Mouse (Mus musculus) E14TG2a.4 (cell line): ENCODE measurements around the gene Trex2.

Experiments used
- H3K27me3 ChIP-seq: 2 replicates; pipeline ENCODE4 v1.6.1; 2014; ENCODE audit warnings: low read length, control low read depth; ENCODE audit not compliant: insufficient read depth
- H3K36me3 ChIP-seq: 2 replicates; pipeline ENCODE4 v1.6.1; 2014; ENCODE audit warnings: low read length, control low read depth; ENCODE audit not compliant: insufficient read depth
- H3K4me1 ChIP-seq: replicated peaks from 2 replicates; pipeline ENCODE4 v1.6.1; 2014; ENCODE audit warnings: low read depth, low read length, control low read depth
- H3K4me3 ChIP-seq: replicated peaks from 2 replicates; pipeline ENCODE4 v1.5.1; 2014; ENCODE audit warnings: mild to moderate bottlenecking, low read length
- H3K9me3 ChIP-seq: 2 replicates; pipeline ENCODE4 v1.6.1; 2014; ENCODE audit warnings: low read length, control low read depth
- CTCF ChIP-seq: conservative IDR thresholded peaks from 2 replicates; pipeline ENCODE4 v1.5.1; 2014; ENCODE audit warnings: low read length
- NANOG ChIP-seq: IDR thresholded peaks from 2 replicates; pipeline ENCODE4 v1.6.1; 2014; ENCODE audit warnings: borderline replicate concordance, low read length, mixed read lengths
- POU5F1 ChIP-seq: IDR thresholded peaks from 2 replicates; pipeline ENCODE4 v1.6.1; 2014; ENCODE audit warnings: low read length, borderline replicate concordance

Trex2 gene

GRCm38 (mm10) chrX:73435252-73435651, at the start of gene Trex2:
Gene Trex2 (minus strand): TSS chrX:73435344.
- H3K9me3 ChIP-seq, result no peaks in the 10 kb centered on the region
- H3K27me3 ChIP-seq, result peaks cover 7% of the 10 kb centered on the region; the same call in 1 of the 2 replicates
- TF ChIP-seq POU5F1 (no peak), NANOG (no peak), CTCF (no peak)
- H3K36me3 ChIP-seq, result peaks cover 17% of the 10 kb centered on the region; the same call in 1 of the 2 replicates
- H3K4me3 ChIP-seq, result peak within 1 kb of the TSS; percentile 35; the same call in 1 of the 2 replicates
- H3K4me1 ChIP-seq, result no peaks in the 10 kb centered on the region; the same call in 1 of the 2 replicates

- no peaks in the 10 kb centered on the region for H3K36me3 ChIP-seq
- H3K27me3 ChIP-seq, result peaks cover 36% of the 10 kb centered on the region
- H3K4me3 ChIP-seq, result no peak overlapping the region
- no peaks in the 10 kb centered on the region for H3K4me1 ChIP-seq
- no peaks in the 10 kb centered on the region for H3K9me3 ChIP-seq
- TF ChIP-seq NANOG (no peak), CTCF (no peak), POU5F1 (no peak)
Measured at GRCm38 (mm10) chrX:73484870-73485269, 49.7 kb upstream of the Trex2 start.

GRCm38 (mm10) chrX:73484076-73484475, 48.9 kb upstream of the Trex2 start:
- peaks cover 36% of the 10 kb centered on the region for H3K27me3 ChIP-seq
- no peaks in the 10 kb centered on the region for H3K36me3 ChIP-seq
- H3K4me3 ChIP-seq, result no peak overlapping the region
- TF ChIP-seq CTCF (no peak), POU5F1 (no peak), NANOG (no peak)
- no peaks in the 10 kb centered on the region for H3K4me1 ChIP-seq
- no peaks in the 10 kb centered on the region for H3K9me3 ChIP-seq

GRCm38 (mm10) chrX:73483484-73483810, 48.3 kb upstream of the Trex2 start, which contains the start of gene Bgn:
Gene Bgn (plus strand): TSS chrX:73483602.
- no peak within 1 kb of the TSS for H3K4me3 ChIP-seq
- peaks cover 34% of the 10 kb centered on the region for H3K27me3 ChIP-seq
- no peaks in the 10 kb centered on the region for H3K4me1 ChIP-seq
- no peaks in the 10 kb centered on the region for H3K36me3 ChIP-seq
- TF ChIP-seq CTCF, result no peak
- TF ChIP-seq POU5F1, result no peak
- no peak for TF ChIP-seq NANOG
- no peaks in the 10 kb centered on the region for H3K9me3 ChIP-seq

GRCm38 (mm10) chrX:73482643-73483483, 47.7 kb upstream of the Trex2 start:
- Histone ChIP-seq H3K9me3 (no peaks in the 10 kb centered on the region), H3K36me3 (no peaks in the 10 kb centered on the region), H3K4me3 (no peak overlapping the region), H3K4me1 (no peaks in the 10 kb centered on the region), H3K27me3 (peaks cover 33% of the 10 kb centered on the region)
- TF ChIP-seq NANOG (no peak), CTCF (no peak), POU5F1 (no peak)

GRCm38 (mm10) chrX:73480334-73480733, 45.2 kb upstream of the Trex2 start:
- TF ChIP-seq CTCF, result no peak
- no peak for TF ChIP-seq POU5F1
- TF ChIP-seq NANOG, result no peak
- Histone ChIP-seq H3K36me3 (no peaks in the 10 kb centered on the region), H3K4me1 (no peaks in the 10 kb centered on the region), H3K27me3 (peaks cover 24% of the 10 kb centered on the region), H3K4me3 (no peak overlapping the region), H3K9me3 (no peaks in the 10 kb centered on the region)

- H3K9me3 ChIP-seq, result no peaks in the 10 kb centered on the region
- no peak overlapping the region for H3K4me3 ChIP-seq
- H3K4me1 ChIP-seq, result no peaks in the 10 kb centered on the region
- peaks cover 24% of the 10 kb centered on the region for H3K27me3 ChIP-seq
- TF ChIP-seq POU5F1 (no peak), NANOG (no peak), CTCF (no peak)
- no peaks in the 10 kb centered on the region for H3K36me3 ChIP-seq
Measured at GRCm38 (mm10) chrX:73479656-73480055, 44.5 kb upstream of the Trex2 start.

- Histone ChIP-seq H3K4me3 (no peak overlapping the region), H3K27me3 (peaks cover 9% of the 10 kb centered on the region; the same call in 1 of the 2 replicates), H3K4me1 (no peaks in the 10 kb centered on the region), H3K36me3 (no peaks in the 10 kb centered on the region), H3K9me3 (no peaks in the 10 kb centered on the region)
- TF ChIP-seq POU5F1 (no peak), CTCF (no peak), NANOG (no peak)
Measured at GRCm38 (mm10) chrX:73477500-73477899, 42.4 kb upstream of the Trex2 start.
